Mouse (Mus musculus) left cerebral cortex, postnatal 25 days (tissue): ENCODE data around the gene Rfx7. TPM values are rescaled to one million over a fixed set of nuclear protein-coding genes. Genes with fewer than 3 reads are reported as not detected.
"Not testable (repeated sequence)": the region's sequence is repeated elsewhere in the genome, so short reads cannot be mapped to it uniquely, and the experiment has no call there.

Source experiments
- DNase-seq, 2 experiments: peaks; one replicate each; pipeline ENCODE4 v3.0.0; 2022; ENCODE audit warnings: low spot score in 2 of 2, mixed read lengths in 1 of 2
- intact Hi-C: fragments of 180-260 bp; cut with DNase I; formaldehyde crosslinking; loops from one replicate; pipeline ENCODE4 v1.15.1; 2025
- microRNA-seq, 2 experiments: library from miRNA; unstranded; fragments of <30 nt; microRNA quantifications; one replicate each; pipeline ENCODE4 v1.2.0; 2022
- total RNA-seq, 2 experiments: library from RNA; stranded (reverse); gene quantifications; 2 replicates each; pipeline ENCODE4 v1.2.3; 2021

Rfx7 gene
- total RNA-seq, 2 experiments from 2014 or later: 27.7 to 30.3 TPM

DNA sequence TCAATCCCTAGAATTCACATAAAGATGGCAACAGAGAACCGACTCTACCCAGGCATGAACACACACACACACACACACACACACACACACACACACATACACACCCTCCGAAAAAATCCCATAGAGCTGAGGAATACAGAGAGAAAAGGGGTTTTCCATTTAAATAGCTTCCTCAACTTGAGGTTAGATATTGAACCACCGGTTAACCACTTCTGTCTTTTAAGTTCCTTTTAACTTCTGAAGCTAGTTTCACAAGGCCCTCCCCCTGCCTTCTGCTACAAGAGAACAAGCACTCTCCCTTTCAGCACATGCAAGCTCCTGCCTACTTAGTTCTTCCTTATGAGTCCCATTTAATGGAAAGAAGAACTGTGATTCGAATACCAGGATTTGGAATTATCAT lies 128.1 kb downstream of the Rfx7 start:
- intact Hi-C loops: loop anchor here (5.0 kb wide), 1 partner anchor 128 kb away; the partner anchor contains the start of gene Rfx7
- DNase-seq: no peak

DNA sequence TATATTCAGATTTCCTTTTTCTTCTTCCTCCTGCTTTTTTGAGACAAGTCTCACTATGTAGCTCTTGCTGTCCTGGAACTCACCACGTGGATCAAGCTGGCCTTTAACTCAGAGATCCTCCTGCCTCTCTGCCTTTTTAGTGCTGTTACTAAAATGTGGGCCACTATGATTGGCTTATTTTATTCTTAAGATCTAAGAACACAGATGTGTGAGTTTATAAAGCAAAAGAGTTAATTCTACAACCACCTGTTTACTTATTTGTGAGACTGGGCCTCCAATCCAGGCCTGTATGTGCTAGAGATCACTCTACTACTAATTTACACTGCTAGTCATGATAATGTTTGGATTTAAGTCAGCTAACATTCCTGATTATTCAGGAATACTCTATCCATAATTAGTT lies 128.9 kb downstream of the Rfx7 start:
- no peak for DNase-seq
- intact Hi-C loops: loop anchor here (5.0 kb wide), 1 partner anchor 129 kb away; the partner anchor contains the start of gene Rfx7

- intact Hi-C loops: loop anchor here (5.0 kb wide), 1 partner anchor 129 kb away; the partner anchor contains the start of gene Rfx7
- no peak for DNase-seq
These were observed 129.5 kb downstream of the Rfx7 start for GRCm38 (mm10) chr9:72661561-72661894.

GRCm38 (mm10) chr9:72661895-72662661 lies 130.0 kb downstream of the Rfx7 start, which contains the start of gene Nedd4:
TSS of gene Nedd4 (plus strand) at chr9:72662346.
- DNase-seq: peak; percentile 89 to 95
- intact Hi-C loops: loop anchor here (5.0 kb wide), 1 partner anchor 130 kb away; the partner anchor contains the start of gene Rfx7

GRCm38 (mm10) chr9:72662691-72663533 lies 130.9 kb downstream of the Rfx7 start:
- peak; percentile 67 to 75 for DNase-seq
- intact Hi-C loops: loop anchor here (5.0 kb wide), 1 partner anchor 131 kb away; the partner anchor contains the start of gene Rfx7

DNA sequence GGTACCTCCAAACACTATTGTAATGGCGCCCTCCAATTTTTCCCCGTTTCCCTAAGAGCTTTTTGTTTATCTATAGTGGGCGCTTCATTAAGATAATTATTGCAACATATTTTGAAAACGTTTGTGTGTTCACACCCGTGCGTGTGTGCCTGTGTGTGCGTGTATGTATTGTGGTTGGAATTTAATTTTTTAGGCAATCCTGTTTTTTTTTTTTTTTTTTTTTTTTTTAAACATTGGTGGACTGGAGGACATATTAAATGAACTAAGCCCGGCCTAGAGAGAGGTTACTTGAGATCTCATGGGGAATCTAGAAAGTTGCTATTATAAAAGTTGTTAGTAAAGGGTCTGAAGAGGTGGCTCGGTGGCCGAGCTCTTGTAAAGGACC lies 131.5 kb downstream of the Rfx7 start:
- intact Hi-C loops: loop anchor here (5.0 kb wide), 1 partner anchor 131 kb away; the partner anchor contains the start of gene Rfx7
- no peak for DNase-seq

- intact Hi-C loops: loop anchor here (5.0 kb wide), 1 partner anchor 132 kb away; the partner anchor contains the start of gene Rfx7
- DNase-seq: peak; percentile 45 to 47
These were observed 132.6 kb downstream of the Rfx7 start for GRCm38 (mm10) chr9:72664409-72665351.

- intact Hi-C loops: no loop called here
- DNase-seq: no peak
These were observed 133.5 kb downstream of the Rfx7 start for GRCm38 (mm10) chr9:72665517-72665916.

- intact Hi-C loops, DNase-seq: not testable (repeated sequence)
These were observed 134.4 kb downstream of the Rfx7 start for GRCm38 (mm10) chr9:72666352-72667021.

DNA sequence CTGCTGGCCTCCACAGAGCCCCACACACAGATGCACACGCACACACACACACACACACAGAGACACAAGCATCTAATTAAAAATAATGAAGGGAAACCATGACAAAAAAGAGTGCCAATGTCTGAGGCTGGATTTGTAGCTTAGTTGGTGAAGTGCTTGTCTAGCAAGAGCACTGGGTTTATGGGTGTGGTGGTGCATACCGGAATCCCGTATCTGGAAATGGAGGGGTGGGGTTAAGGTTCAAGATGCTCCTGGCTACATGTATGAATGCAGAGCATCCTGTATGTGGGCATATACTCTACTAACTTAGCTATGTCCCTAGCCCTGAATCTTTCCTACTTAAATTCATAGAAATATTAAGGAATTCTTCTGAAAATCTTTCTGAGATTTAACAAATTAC lies 135.1 kb downstream of the Rfx7 start:
- intact Hi-C loops: no loop called here
- DNase-seq: no peak

- DNase-seq: no peak
- intact Hi-C loops: no loop called here
These were observed 137.3 kb downstream of the Rfx7 start for GRCm38 (mm10) chr9:72669383-72669782.

- DNase-seq: peak; percentile 72 to 85
- intact Hi-C loops: loop anchor here (2.0 to 10.0 kb wide), 2 partner anchors 38 to 58 kb away; no protein-coding TSS in a partner anchor
These were observed 140.3 kb downstream of the Rfx7 start for GRCm38 (mm10) chr9:72672361-72672760.

Small RNA genes lying within 50 kb of the gene (microRNA-seq; reads per million reads assigned to microRNA genes)
- gene Gm28010: 0 reads per million in 2 experiments

Other genes with a start within 250 kb of the Rfx7 start
- 1 to 10 TPM in 1 of 2 experiments, under 1 TPM in 1; 0.82 to 1.1 TPM for gene Mns1, start 94.2 kb upstream of the Rfx7 start, total RNA-seq
- 10 to 100 TPM in 1 of 2 experiments, 1 to 10 TPM in 1; 8.3 to 13.9 TPM for gene Tex9, start 40.0 kb upstream of the Rfx7 start, total RNA-seq
- 100 to 1,000 TPM; 275 to 288 TPM for gene Nedd4, start 130.1 kb downstream of the Rfx7 start, total RNA-seq